Mouse (Mus musculus) erythroid progenitor cell, adult 5-6 weeks (primary cell): ENCODE measurements around the gene Pkp4. TPM values are rescaled to one million over a fixed set of nuclear protein-coding genes. Genes with fewer than 3 reads are reported as not detected.

Experiments
- ATAC-seq: replicated peaks from 2 replicates; pipeline ENCODE4 v1.8.0; 2016; ENCODE audit warnings: moderate number of reproducible peaks, mild to moderate bottlenecking, moderate TSS enrichment, inconsistent platforms; ENCODE audit not compliant: poor library complexity, low FRiP score, severe bottlenecking
- total RNA-seq, 2 experiments: library from RNA; stranded (forward) in 1 of 2; stranded (reverse) in 1 of 2; fragments of 150-400 nt in 1 of 2; fragments of 186-747, 209-891 nt in 1 of 2; gene quantifications; 2 replicates each; pipeline versions ENCODE4 v1.2.3 to v1.2.4; 2015 to 2017; ENCODE audit warnings: low replicate concordance in 2 of 2

Pkp4 gene
- total RNA-seq, 2 experiments from 2014 or later, result 4.7 to 10.5 TPM

- ATAC-seq, result no peak
Observed at GRCm38 (mm10) chr2:59252818-59253217, 92.2 kb downstream of the Pkp4 start.

GRCm38 (mm10) chr2:59253435-59253834 is 92.8 kb downstream of the Pkp4 start:
- ATAC-seq, result no peak

- ATAC-seq, result no peak
Observed at GRCm38 (mm10) chr2:59258821-59259231, 98.2 kb downstream of the Pkp4 start.

- ATAC-seq, result no peak
Observed at GRCm38 (mm10) chr2:59259346-59259745, 98.7 kb downstream of the Pkp4 start.

GRCm38 (mm10) chr2:59261203-59261602 is 100.6 kb downstream of the Pkp4 start:
- ATAC-seq, result no peak

- ATAC-seq, result no peak
Observed at GRCm38 (mm10) chr2:59266428-59266827, 105.8 kb downstream of the Pkp4 start.

- ATAC-seq, result no peak
Observed at GRCm38 (mm10) chr2:59271835-59272234, 111.2 kb downstream of the Pkp4 start.

- ATAC-seq, result no peak
Observed at GRCm38 (mm10) chr2:59272713-59273112, 112.1 kb downstream of the Pkp4 start.

- no peak for ATAC-seq
Observed at GRCm38 (mm10) chr2:59280914-59281562, 120.4 kb downstream of the Pkp4 start.

GRCm38 (mm10) chr2:59282966-59283365 is 122.3 kb downstream of the Pkp4 start:
- no peak for ATAC-seq

GRCm38 (mm10) chr2:59284216-59284615 is 123.6 kb downstream of the Pkp4 start:
- no peak for ATAC-seq

- ATAC-seq, result no peak
Observed at GRCm38 (mm10) chr2:59284734-59285490, 124.3 kb downstream of the Pkp4 start.

GRCm38 (mm10) chr2:59285581-59285980 is 124.9 kb downstream of the Pkp4 start:
- no peak for ATAC-seq

GRCm38 (mm10) chr2:59286247-59286646 is 125.6 kb downstream of the Pkp4 start:
- ATAC-seq, result no peak

- ATAC-seq, result no peak
Observed at GRCm38 (mm10) chr2:59287630-59288029, 127.0 kb downstream of the Pkp4 start.

- no peak for ATAC-seq
Observed at GRCm38 (mm10) chr2:59289411-59289810, 128.8 kb downstream of the Pkp4 start.

GRCm38 (mm10) chr2:59290391-59290790 is 129.7 kb downstream of the Pkp4 start:
- no peak for ATAC-seq

GRCm38 (mm10) chr2:59299831-59300230 is 139.2 kb downstream of the Pkp4 start:
- no peak for ATAC-seq

GRCm38 (mm10) chr2:59301671-59302070 is 141.0 kb downstream of the Pkp4 start:
- ATAC-seq, result no peak

- ATAC-seq, result no peak
Observed at GRCm38 (mm10) chr2:59302430-59302829, 141.8 kb downstream of the Pkp4 start.

- no peak for ATAC-seq
Observed at GRCm38 (mm10) chr2:59303530-59304063, 142.9 kb downstream of the Pkp4 start.
